Mouse (Mus musculus) urinary bladder, postnatal 10 days (tissue): ENCODE data around the gene Igf2r.

Experiments
- DNase-seq: peaks from one replicate; pipeline ENCODE4 v3.0.0; 2022; ENCODE audit warnings: low spot score

The Igf2r gene

GRCm38 (mm10) chr17:12671029-12671605, 98.3 kb downstream of the Igf2r start:
- no peak for DNase-seq

- no peak for DNase-seq
These were observed 100.1 kb downstream of the Igf2r start for GRCm38 (mm10) chr17:12669363-12669679.

- no peak for DNase-seq
These were observed 100.7 kb downstream of the Igf2r start for GRCm38 (mm10) chr17:12668478-12669362.

- no peak for DNase-seq
These were observed 105.3 kb downstream of the Igf2r start for GRCm38 (mm10) chr17:12664156-12664555.

GRCm38 (mm10) chr17:12660572-12661260, 108.7 kb downstream of the Igf2r start:
- DNase-seq, result no peak

- DNase-seq, result no peak
These were observed 110.2 kb downstream of the Igf2r start for GRCm38 (mm10) chr17:12659233-12659632.

GRCm38 (mm10) chr17:12658784-12659183, 110.7 kb downstream of the Igf2r start:
- no peak for DNase-seq

GRCm38 (mm10) chr17:12655826-12656225, 113.6 kb downstream of the Igf2r start:
- DNase-seq, result no peak

- no peak for DNase-seq
These were observed 115.4 kb downstream of the Igf2r start for GRCm38 (mm10) chr17:12654061-12654460.

- DNase-seq, result no peak
These were observed 116.9 kb downstream of the Igf2r start for GRCm38 (mm10) chr17:12652604-12653003.

GRCm38 (mm10) chr17:12645461-12645860, 124.0 kb downstream of the Igf2r start:
- DNase-seq, result no peak

GRCm38 (mm10) chr17:12641087-12641486, 128.4 kb downstream of the Igf2r start:
- no peak for DNase-seq

- DNase-seq, result no peak
These were observed 129.9 kb downstream of the Igf2r start for GRCm38 (mm10) chr17:12639585-12639984.

- no peak for DNase-seq
These were observed 134.7 kb downstream of the Igf2r start for GRCm38 (mm10) chr17:12634814-12635213.
